Mouse (Mus musculus): Measurements from ENCODE around the gene Bola2. TPM values are rescaled to one million over a fixed set of nuclear protein-coding genes. Genes with fewer than 3 reads are reported as not detected.
"Not testable (repeated sequence)": the region's sequence is repeated elsewhere in the genome, so short reads cannot be mapped to it uniquely, and the experiment has no call there.

The Bola2 gene
- polyA plus RNA-seq, 1 experiment from 2014 or later: 156 TPM

GRCm38 (mm10) chr7:126708175-126708952, 13.2 kb downstream of the Bola2 start:
- Histone ChIP-seq H3K27me3 (peaks cover 32% of the 10 kb centered on the region), H3K9ac (replicated peaks) (no peak overlapping the region), H3K4me1 (replicated peaks) (peaks cover 16% of the 10 kb centered on the region), H3K36me3 (no peaks in the 10 kb centered on the region), H3K4me2 (no peak overlapping the region), H3K4me3 (replicated peaks) (no peak overlapping the region), H3K27ac (no peak overlapping the region), H3K9me3 (0 out of 2 replicates have a peak, but pooled peaks cover 4% of the 10 kb centered on the region)
- no peak for ATAC-seq (ENCODE audit: insufficient number of reproducible peaks, insufficient read depth, low FRiP score, low TSS enrichment, low read depth)
- WGBS: 81% methylated on average over 10 of the region's 10 CpGs

GRCm38 (mm10) chr7:126710266-126710665, 15.1 kb downstream of the Bola2 start:
- Histone ChIP-seq H3K9me3 (0 out of 2 replicates have a peak, but pooled peaks cover 4% of the 10 kb centered on the region), H3K9ac (replicated peaks) (no peak overlapping the region), H3K4me3 (replicated peaks) (no peak overlapping the region), H3K36me3 (no peaks in the 10 kb centered on the region), H3K27ac (no peak overlapping the region), H3K4me2 (no peak overlapping the region), H3K4me1 (replicated peaks) (peaks cover under 1% of the 10 kb centered on the region; the same call in 1 of the 2 replicates), H3K27me3 (peaks cover 14% of the 10 kb centered on the region)
- WGBS: 68% methylated on average over 4 of the region's 4 CpGs
- no peak for ATAC-seq (ENCODE audit: insufficient number of reproducible peaks, insufficient read depth, low FRiP score, low TSS enrichment, low read depth)

GRCm38 (mm10) chr7:126711910-126712309, 16.7 kb downstream of the Bola2 start:
- no peak for ATAC-seq (ENCODE audit: insufficient number of reproducible peaks, insufficient read depth, low FRiP score, low TSS enrichment, low read depth)
- Histone ChIP-seq H3K9me3 (0 out of 2 replicates have a peak, but pooled peaks cover 4% of the 10 kb centered on the region), H3K27me3 (0 out of 2 replicates have a peak, but pooled peaks cover 4% of the 10 kb centered on the region), H3K27ac (no peak overlapping the region), H3K9ac (replicated peaks) (no peak overlapping the region), H3K4me3 (replicated peaks) (no peak overlapping the region), H3K4me2 (no peak overlapping the region), H3K36me3 (no peaks in the 10 kb centered on the region), H3K4me1 (replicated peaks) (no peaks in the 10 kb centered on the region)
- WGBS: 77% methylated on average over 3 of the region's 3 CpGs

GRCm38 (mm10) chr7:126715679-126716078, 20.5 kb downstream of the Bola2 start:
- no peak overlapping the region for H3K9ac ChIP-seq (replicated peaks)
- H3K4me1 ChIP-seq (replicated peaks): no peaks in the 10 kb centered on the region
- no peak overlapping the region for H3K4me2 ChIP-seq
- no peaks in the 10 kb centered on the region for H3K36me3 ChIP-seq
- H3K27ac ChIP-seq: no peak overlapping the region
- 87% methylated on average over 4 of the region's 4 CpGs for WGBS
- H3K27me3 ChIP-seq: 0 out of 2 replicates have a peak, but pooled peaks cover 4% of the 10 kb centered on the region
- no peak for ATAC-seq (ENCODE audit: insufficient number of reproducible peaks, insufficient read depth, low FRiP score, low TSS enrichment, low read depth)
- H3K4me3 ChIP-seq (replicated peaks): no peak overlapping the region
- H3K9me3 ChIP-seq: 0 out of 2 replicates have a peak, but pooled peaks cover 3% of the 10 kb centered on the region

- H3K36me3 ChIP-seq: no peaks in the 10 kb centered on the region
- H3K4me3 ChIP-seq (replicated peaks): no peak overlapping the region
- H3K4me1 ChIP-seq (replicated peaks): no peaks in the 10 kb centered on the region
- H3K9ac ChIP-seq (replicated peaks): no peak overlapping the region
- H3K9me3 ChIP-seq: 0 out of 2 replicates have a peak, but pooled peaks cover 3% of the 10 kb centered on the region
- H3K4me2 ChIP-seq: no peak overlapping the region
- H3K27me3 ChIP-seq: no peaks in the 10 kb centered on the region
- no peak for ATAC-seq (ENCODE audit: insufficient number of reproducible peaks, insufficient read depth, low FRiP score, low TSS enrichment, low read depth)
- no peak overlapping the region for H3K27ac ChIP-seq
- 89% methylated on average over 3 of the region's 3 CpGs for WGBS
Measured at GRCm38 (mm10) chr7:126717566-126717965, 22.4 kb downstream of the Bola2 start.

GRCm38 (mm10) chr7:126718787-126719337, 23.7 kb downstream of the Bola2 start:
- no peaks in the 10 kb centered on the region for H3K36me3 ChIP-seq
- no peak overlapping the region for H3K9ac ChIP-seq (replicated peaks)
- WGBS: 91% methylated on average over 5 of the region's 5 CpGs
- no peaks in the 10 kb centered on the region for H3K27me3 ChIP-seq
- H3K9me3 ChIP-seq: 0 out of 2 replicates have a peak, but pooled peaks cover 3% of the 10 kb centered on the region
- no peak for ATAC-seq (ENCODE audit: insufficient number of reproducible peaks, insufficient read depth, low FRiP score, low TSS enrichment, low read depth)
- H3K4me2 ChIP-seq: no peak overlapping the region
- H3K4me1 ChIP-seq (replicated peaks): no peaks in the 10 kb centered on the region
- H3K27ac ChIP-seq: no peak overlapping the region
- no peak overlapping the region for H3K4me3 ChIP-seq (replicated peaks)

GRCm38 (mm10) chr7:126721635-126722034, 26.4 kb downstream of the Bola2 start:
- WGBS: 86% methylated on average over 13 of the region's 13 CpGs
- no peak for ATAC-seq (ENCODE audit: insufficient number of reproducible peaks, insufficient read depth, low FRiP score, low TSS enrichment, low read depth)
- no peaks in the 10 kb centered on the region for H3K4me1 ChIP-seq (replicated peaks)

GRCm38 (mm10) chr7:126725077-126725476, 29.9 kb downstream of the Bola2 start:
- no peak for ATAC-seq (ENCODE audit: insufficient number of reproducible peaks, insufficient read depth, low FRiP score, low TSS enrichment, low read depth)
- Histone ChIP-seq H3K4me2 (no peak overlapping the region), H3K9me3 (no peaks in the 10 kb centered on the region), H3K4me3 (replicated peaks) (no peak overlapping the region), H3K4me1 (replicated peaks) (no peaks in the 10 kb centered on the region), H3K27ac (no peak overlapping the region), H3K9ac (replicated peaks) (no peak overlapping the region), H3K36me3 (no peaks in the 10 kb centered on the region), H3K27me3 (no peaks in the 10 kb centered on the region)
- 84% methylated on average over 3 of the region's 3 CpGs for WGBS

More at GRCm38 (mm10) chr7:126721635-126722034, 26.4 kb downstream of the Bola2 start:
- Histone ChIP-seq H3K27me3 (no peaks in the 10 kb centered on the region), H3K9me3 (0 out of 2 replicates have a peak, but pooled peaks cover 3% of the 10 kb centered on the region), H3K36me3 (no peaks in the 10 kb centered on the region), H3K9ac (replicated peaks) (no peak overlapping the region), H3K4me2 (no peak overlapping the region), H3K4me3 (replicated peaks) (no peak overlapping the region), H3K27ac (no peak overlapping the region)

GRCm38 (mm10) chr7:126725667-126726066, 30.5 kb downstream of the Bola2 start:
- no peaks in the 10 kb centered on the region for H3K9me3 ChIP-seq
- no peaks in the 10 kb centered on the region for H3K36me3 ChIP-seq
- no peaks in the 10 kb centered on the region for H3K27me3 ChIP-seq
- H3K4me3 ChIP-seq (replicated peaks): no peak overlapping the region
- 79% methylated on average over 5 of the region's 5 CpGs for WGBS
- no peaks in the 10 kb centered on the region for H3K4me1 ChIP-seq (replicated peaks)
- ATAC-seq (ENCODE audit: insufficient number of reproducible peaks, insufficient read depth, low FRiP score, low TSS enrichment, low read depth): no peak
- H3K27ac ChIP-seq: no peak overlapping the region
- no peak overlapping the region for H3K4me2 ChIP-seq
- H3K9ac ChIP-seq (replicated peaks): no peak overlapping the region

- not testable (repeated sequence) for H3K9me3 ChIP-seq; H3K4me1 ChIP-seq (replicated peaks); H3K9ac ChIP-seq (replicated peaks); H3K4me2 ChIP-seq; ATAC-seq (ENCODE audit: insufficient number of reproducible peaks, insufficient read depth, low FRiP score, low TSS enrichment, low read depth); H3K36me3 ChIP-seq; H3K27ac ChIP-seq; H3K4me3 ChIP-seq (replicated peaks); H3K27me3 ChIP-seq
- WGBS: 84% methylated on average over 4 of the region's 4 CpGs
Measured at GRCm38 (mm10) chr7:126730256-126730789, 35.1 kb downstream of the Bola2 start.

GRCm38 (mm10) chr7:126736122-126736521, 40.9 kb downstream of the Bola2 start:
- 85% methylated on average over 8 of the region's 8 CpGs for WGBS
- Histone ChIP-seq H3K27me3 (no peaks in the 10 kb centered on the region), H3K27ac (no peak overlapping the region), H3K9ac (replicated peaks) (no peak overlapping the region), H3K4me2 (no peak overlapping the region), H3K36me3 (no peaks in the 10 kb centered on the region), H3K4me1 (replicated peaks) (no peaks in the 10 kb centered on the region; the same call in 1 of the 2 replicates), H3K9me3 (no peaks in the 10 kb centered on the region), H3K4me3 (replicated peaks) (no peak overlapping the region)
- ATAC-seq (ENCODE audit: insufficient number of reproducible peaks, insufficient read depth, low FRiP score, low TSS enrichment, low read depth): no peak
